Mouse (Mus musculus): ENCODE measurements at regions not wholly inside any gene's neighbourhood (a gene's known extent, or its start where the extent isn't known, plus 50 kb on each side); places are given as distances from the start of the nearest gene placed in this dataset.

DNA sequence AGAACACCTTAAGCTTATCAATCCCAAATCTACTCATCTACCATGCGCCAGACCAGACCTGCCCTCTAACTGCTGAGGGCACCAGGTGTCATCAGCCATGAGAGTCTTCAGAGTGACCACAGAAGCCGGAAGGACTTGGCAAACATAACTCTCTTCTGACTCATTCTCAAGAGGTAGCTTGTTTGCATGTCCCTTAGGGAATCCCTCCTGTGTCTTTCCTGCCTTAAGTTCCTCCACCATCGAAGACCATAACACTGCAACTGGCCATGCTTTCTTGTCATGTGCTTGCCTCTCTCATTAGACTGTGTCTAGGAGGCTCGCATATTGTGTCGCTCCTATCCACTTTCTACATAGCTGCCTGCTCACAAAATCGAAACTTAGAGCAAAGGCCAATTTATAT lies 226.1 kb upstream of the Ncam1 start:
- DNase-seq (ENCODE audit: low spot score in 2 of 2) = no peak

DNA sequence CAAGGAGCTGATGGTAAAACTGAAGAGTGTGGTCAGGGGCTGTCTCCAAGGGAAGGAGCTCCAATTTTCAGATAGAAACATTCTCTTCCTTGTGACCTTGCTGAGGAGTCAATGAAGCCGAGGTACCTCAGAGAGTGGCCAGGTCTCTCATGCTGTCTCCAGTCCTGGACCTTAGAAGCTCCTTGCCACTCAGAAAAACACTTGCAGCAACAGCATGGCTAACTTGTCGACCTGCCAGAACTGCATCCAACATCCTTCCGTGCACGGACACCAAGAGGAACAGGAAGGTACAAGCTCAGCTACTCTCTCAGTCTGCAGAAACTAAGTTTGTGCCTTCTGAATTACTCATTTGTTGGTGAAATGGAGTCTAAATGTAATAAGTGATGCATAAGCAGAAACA lies 214.9 kb upstream of the Ncam1 start:
- no peak for DNase-seq (ENCODE audit: low spot score in 2 of 2)

DNA sequence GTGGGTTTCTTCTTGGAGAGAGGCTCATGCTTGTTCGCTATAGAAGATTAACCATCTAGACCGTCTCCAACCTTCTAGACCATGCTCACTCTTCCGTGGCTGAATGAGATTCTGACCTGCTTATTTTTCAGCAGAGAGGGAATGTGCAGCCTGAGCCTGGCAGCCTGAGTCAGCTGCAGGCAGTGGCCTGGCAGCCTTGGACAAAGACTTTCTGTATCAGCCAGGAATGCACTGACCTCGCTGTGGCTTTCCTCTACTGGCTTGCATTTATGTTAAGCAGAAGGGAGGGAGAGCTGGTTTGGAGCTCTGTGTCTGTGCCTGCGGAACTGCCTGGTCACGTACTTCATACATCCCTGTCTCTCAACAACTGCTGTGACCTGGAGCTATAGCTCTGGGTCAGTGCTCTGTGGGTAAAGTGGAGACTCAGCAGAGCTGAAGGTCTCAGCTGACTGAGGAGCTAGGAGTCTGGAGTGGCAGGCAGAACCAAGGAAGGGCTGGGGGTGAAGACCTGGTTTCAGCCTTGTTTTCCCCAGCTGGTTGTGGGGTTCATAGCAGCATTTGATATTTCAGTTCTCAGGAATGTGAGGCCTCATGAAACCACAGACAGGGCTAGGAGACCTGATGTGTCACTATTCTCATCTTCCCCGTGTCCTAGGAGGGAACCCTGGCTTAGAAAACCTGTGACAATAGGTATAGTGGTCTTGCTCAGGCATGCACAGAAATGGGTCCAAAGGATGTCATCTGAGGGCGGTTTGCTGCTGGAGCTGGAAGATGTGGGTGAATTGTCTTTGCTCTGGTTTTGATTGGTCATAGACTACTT lies 207.2 kb upstream of the Ncam1 start:
- no peak for DNase-seq (ENCODE audit: low spot score in 2 of 2)

DNA sequence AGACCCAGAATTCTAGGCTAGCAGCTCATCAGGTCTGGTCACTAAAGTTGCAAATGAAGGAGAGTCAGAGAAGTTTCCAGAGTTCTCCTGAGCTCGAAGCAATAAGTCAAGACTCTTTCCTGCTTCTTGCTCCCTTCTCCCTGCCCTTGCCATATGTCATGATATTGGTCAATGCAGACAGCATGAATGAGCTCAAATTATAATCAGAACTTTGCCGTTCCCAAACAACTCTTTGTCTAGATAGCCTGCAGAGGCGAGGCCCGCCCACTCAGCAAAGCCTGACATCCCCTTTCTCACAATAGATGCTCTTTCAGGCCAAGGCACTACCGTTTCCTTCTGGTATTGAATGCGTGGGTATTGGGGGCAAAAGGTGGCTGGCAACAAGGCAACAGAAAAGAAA lies 204.0 kb upstream of the Ncam1 start:
- DNase-seq (ENCODE audit: low spot score in 2 of 2) = no peak

DNA sequence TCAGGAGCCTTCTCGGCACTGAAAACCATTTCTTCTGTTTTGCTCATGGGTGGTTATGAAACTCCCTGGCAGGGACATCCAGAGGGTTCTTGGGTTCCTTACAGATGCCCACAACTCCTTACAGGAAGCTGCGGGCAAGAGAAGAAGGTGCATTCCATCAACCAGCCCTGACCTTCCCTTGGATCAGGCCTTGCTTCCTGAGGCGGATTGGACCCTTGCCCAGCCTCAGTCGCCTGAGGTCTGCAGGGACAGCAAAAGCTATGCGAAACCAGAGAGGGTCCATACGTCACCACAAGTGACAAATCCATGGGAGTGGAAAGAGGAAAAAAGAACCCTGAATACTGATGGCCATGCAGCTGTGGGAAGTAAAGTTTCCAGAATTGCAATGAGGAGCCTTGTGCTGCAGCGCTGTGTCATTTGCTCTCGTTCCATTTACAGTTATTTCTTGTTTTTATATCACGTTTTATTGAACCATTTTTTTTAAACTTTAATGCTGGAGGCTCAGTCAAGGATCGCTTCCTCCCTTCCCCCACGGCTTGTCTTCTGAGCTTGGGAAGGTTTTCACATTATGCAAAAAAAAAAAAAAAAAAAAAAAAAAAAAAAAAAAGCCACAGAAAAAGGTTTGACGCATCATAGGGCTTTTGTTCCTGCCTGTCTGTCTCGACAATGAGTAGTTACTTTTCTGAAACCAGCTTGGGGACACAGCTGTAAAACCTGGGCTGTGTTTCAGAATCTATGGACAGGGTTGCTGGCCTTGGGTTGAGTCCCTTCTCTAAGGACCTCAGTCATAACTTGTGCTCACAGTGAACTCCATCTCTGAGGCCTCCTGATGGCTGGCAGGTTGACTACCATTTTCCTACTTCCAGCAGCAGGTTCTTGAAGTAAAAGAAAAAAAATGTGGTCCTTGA lies 202.0 kb upstream of the Ncam1 start:
- no peak for DNase-seq (ENCODE audit: low spot score in 2 of 2)

DNA sequence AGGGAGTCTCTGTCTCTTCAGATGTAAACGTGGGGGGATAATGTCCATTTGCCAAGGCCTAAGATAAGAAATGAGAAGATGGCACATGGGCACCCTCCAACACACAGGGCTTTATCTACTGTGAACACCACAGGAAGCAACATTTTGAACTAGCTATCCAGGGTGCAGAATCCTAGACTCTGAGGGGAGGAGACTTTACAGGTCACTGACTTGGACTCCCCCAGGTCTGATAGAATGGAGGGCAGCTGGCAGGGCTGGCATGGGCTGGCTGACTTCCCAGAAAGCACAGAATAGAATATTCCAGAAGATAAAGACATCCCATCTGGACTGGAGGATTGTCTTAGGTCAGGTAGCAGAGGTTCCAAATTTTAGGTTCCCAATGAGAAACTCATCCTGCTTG lies 201.2 kb upstream of the Ncam1 start:
- no peak for DNase-seq (ENCODE audit: low spot score in 2 of 2)

DNA sequence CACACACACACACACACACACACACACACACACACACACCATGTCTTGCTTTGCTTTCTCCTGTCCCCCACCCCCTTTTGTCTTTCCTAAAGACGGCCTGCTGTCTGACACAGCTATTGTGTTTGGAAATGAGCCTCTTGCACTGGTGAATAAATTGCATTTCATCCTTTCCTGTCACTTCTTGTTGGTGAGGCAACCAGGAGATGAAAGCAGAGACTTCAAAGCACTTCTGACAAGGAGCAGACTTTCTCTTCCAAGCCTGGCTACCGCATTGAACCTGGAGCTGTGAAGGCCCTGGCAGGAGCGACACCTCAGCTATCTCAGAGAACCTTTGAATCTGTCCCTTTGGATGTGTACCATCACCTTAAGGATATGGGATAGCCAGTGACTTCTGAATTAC lies 199.4 kb upstream of the Ncam1 start:
- DNase-seq (ENCODE audit: low spot score in 2 of 2) = no peak

DNA sequence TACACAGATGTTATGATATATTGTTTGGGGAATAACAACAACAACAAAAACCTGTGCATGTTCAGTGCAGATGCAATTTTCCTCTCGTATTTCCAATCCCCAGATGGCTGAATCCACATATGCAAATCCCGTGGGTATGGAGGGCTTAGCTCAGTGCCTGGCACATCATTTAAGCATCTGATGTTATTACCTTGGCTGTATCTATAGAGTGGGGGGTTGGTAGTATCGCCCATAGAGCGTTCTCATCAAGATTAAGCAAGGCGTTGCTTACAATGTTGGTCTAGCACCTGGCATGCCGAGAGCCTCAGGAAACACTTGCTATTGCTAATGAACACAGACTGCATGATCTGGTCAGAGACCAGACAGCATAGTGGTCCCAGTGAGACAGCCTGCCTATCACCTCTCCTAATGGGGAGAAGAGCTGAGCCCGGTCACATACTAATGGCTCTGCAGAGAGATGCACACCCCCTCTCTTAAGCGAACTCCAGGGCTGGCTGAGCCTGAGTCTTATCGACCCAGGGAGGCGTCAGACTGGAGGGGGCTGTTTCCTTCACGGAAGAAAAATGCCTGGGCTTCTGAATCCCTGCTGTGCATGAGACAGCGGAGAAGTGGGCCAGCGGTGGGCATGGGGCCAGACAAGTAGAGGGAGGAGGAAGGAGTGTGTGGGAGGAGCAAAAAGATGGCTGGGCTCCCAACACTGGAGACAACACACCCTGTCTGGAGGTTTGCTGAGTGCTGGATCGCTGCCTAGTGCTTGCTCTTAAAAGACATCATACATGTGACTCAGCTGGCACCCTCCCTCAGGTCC lies 190.9 kb upstream of the Ncam1 start:
- DNase-seq (ENCODE audit: low spot score in 2 of 2) = peak; percentile 92 to 94

DNA sequence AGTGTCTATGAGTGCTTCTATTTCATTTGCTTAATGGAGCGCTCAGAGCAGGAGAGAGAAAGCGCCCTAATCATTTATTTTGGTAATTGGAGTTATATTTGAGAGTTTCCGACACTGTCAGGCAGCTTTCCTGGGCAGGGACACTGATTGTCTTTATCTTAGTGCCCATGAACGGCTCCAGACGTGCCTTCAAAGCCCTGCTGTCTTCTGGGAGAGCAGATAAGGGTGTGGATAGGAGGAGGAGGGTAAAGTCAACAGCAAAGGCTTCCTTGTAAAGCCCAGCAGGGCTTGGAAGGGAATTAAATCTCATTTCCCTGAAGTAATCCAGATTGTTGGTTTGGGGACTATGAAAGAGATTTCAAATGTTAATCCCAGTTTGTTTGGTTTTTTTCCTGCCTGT lies 189.3 kb upstream of the Ncam1 start:
- DNase-seq (ENCODE audit: low spot score in 2 of 2) = no peak

DNA sequence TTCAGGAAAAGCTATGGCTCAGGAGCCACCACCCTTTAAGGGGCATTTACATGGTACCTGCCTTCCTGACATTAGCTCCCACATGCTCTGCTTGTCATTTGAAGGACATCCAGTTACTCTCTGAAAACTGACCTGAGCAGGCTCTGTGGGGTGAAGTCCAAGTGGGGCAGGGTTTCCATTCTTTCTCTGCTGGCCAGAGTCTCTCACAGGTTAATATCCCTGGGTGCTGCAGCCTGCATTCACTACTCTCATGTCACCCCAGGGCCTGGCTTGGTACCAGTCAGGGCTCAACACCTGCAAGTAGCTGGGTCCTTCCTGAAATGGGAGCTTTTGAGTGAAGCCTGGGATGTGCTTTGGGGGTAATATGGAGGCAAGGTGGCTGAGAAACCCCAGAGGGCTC lies 188.8 kb upstream of the Ncam1 start:
- no peak for DNase-seq (ENCODE audit: low spot score in 2 of 2)

DNA sequence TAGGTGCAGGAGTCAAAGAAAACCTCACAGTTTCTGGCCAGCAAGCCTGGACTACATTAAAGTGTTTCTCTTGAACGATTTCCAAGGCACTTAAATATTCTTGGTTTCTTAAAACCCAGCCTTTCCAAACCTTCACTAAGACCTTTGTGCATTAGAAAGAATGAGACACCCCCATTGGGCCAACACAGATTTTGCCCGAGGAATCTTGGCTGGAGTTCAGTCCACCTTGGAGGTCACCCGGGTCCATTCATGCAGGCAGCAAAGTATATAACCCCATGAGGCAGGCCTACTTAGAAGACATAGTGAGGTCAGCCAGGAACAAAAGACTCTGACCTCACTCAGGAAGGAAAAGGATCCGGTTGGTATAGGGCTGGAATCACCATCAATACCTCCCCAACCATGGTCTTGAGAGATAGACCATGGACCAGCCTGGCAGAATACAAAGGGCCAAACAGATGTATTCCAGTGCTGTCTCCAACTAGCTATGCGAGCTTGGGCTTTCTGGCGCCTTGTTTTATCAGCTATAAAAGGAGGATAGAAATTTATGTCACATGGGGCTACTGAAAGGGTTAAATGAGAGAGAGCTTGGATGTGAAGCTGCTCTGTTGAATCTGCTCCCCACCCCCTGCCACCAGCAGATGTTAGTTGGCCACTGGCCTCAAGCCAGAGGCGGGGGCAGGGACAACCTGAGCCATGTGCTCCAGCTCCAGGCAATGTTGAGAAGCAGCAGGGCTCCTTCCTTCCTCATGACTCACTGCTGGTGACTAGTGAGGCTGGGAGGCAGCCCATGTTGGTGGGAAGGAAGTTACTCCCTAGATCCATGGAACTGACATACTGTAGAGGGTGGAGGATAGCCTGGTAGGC lies 181.9 kb upstream of the Ncam1 start:
- peak; percentile 85 to 86 for DNase-seq (ENCODE audit: low spot score in 2 of 2)

DNA sequence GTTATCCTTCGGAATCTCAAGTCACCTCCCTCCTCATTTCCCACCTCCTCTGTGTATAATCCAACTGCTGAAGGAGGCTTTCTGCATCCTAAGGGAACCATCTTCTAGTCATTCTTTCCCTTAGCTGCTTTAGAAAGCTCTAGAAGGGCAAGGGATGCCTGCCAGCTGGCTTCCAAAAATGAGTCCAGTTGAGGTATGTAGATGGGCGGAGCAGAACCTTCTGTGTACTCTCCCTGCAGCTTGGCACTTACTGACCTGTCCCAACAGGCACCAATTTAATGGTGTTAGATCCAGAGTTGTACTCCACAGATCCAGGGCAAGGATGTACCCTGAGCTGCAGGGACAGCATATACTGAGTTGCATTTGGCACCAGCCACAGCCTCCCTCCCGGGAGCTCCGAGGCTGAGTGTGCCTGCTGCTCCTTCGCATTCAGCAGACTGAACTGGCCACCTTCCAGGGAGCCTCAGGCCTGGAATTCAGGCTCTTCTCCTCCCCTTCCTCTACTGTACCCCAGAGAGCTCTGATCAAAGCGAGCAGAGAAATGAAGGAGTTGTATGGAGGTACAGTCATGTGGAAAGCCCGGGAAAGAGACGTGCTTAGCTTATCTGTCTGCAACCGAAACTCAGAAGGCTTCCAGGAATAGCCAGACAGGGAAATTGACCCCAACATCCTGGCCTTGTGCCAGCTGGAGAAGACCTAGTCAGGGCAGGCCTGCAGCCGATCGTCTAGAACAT lies 177.4 kb upstream of the Ncam1 start:
- DNase-seq (ENCODE audit: low spot score in 2 of 2) = peak; percentile 68 to 75

DNA sequence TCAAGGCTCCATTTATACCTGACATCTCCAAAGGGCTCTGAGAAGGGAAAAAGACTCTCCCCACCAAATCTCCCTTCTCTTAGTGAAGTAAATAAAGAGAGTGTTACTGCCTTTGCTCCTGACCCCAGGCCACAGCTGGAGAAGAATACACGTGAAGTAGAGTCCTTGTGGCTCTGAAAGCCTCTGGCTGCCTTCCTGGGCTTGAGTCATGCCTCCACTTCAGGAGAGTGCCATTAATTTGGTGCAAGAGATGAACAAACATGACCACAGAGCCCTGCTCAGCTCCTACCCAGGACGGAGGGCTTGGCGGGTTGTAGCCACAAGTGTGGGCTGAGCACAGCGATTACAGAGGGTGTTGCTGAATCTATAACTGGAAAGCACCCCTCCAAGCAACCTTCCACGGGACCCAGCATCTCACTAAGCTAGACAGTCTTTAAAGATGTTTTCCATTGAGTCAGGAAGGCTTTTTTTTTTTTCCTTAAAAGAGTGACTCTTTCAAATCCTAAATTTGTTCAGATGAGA lies 175.3 kb upstream of the Ncam1 start:
- DNase-seq (ENCODE audit: low spot score in 2 of 2) = no peak

DNA sequence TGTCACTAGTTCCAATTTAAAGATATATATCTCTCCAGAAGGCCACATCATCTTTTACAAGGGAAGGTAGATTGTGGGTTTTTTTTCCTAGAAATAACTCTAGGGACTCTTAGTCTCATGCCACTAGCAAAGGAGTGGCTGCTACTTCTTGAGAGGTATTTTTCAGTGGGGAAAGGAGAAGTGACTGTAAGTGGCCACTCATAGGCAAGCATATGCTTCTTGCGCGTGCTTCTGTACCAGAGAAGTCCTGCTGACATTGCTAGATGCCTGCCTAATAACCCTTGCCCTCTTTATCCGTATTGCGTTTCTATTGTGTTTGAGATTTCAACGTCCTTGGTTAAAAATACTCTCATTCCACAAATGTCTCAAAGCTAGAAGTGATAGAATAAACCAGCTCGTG lies 170.7 kb upstream of the Ncam1 start:
- DNase-seq (ENCODE audit: low spot score in 2 of 2) = no peak

DNA sequence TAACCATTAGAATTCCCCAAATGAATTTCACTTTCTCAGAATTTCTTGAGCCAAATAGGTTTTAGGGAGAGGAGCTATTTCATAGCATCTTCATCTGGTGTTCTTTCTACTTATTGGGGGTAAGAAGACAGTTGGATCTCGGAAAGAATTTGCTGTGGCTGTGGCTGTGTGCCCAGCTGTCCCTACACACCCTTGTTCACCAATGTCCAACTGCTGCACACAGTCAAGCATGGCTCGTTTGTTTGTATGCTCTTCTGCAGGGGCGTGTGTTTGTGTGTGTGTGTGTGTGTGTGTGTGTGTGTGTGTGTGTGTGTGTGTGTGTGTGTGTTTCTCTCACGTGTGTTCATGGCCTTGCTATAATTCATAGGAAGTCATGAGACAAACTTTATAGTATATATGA lies 165.9 kb upstream of the Ncam1 start:
- DNase-seq (ENCODE audit: low spot score in 2 of 2) = no peak

DNA sequence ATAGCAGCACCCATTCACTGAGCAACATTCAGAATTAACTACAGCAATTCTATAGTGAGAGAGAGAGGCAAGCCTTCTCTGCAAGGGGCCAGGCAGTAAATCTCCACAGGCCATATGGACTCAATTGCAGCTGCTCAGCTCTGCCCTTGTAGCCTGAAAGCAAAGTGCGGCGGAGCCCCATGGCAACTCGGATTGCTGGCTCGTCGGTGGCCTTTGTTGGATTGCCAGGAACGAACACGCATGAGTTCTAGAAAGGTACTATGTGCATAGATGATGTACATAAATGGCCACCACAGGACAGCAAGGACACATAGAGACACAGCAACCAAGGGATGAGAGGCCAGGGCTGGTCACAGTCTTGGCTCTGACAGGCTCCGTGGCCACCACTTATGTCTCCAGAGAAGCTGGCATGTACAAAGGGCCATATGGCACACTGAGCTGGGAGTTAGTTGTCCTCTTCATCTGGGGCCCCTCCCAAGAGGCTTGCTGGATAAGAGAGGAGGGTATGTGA lies 163.9 kb upstream of the Ncam1 start:
- no peak for DNase-seq (ENCODE audit: low spot score in 2 of 2)

DNA sequence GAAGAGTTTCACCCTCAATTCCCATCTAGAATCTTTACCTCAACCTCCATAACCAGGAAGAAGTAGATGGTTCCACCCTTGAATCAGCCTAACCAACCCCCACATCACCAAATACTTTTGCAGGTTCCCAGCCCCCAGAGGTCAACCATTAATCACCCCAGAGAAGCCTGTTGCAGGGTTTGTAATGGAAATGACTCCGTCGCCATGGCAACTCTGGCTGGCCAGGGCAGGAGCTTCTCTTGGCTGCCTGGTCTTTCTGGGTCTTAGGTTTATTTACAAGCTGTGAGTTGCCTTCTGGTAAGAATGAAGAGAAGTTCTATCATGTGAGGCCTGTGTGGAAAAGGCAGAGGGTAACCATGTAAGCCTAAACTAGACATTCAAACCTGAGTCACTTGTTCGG lies 163.2 kb upstream of the Ncam1 start:
- DNase-seq (ENCODE audit: low spot score in 2 of 2) = no peak

DNA sequence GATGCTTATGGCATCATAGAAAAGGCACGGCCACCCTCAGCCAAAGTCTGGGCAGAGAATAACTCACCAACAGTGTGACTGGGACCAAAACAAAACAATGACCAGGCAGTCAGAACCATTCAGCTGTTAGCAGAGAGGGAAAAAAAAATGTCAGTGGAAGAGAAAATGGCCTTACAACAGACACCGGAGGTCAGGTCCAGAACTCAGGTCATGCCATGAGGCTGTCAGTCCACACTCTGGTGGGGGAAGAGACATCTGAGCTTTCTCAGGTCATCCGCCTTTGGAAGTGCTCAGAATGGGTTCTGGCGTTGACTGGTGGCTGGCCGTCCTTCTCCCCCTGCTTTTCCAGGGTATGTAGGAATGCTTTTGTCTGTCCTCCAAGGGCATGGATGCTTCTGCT lies 162.6 kb upstream of the Ncam1 start:
- no peak for DNase-seq (ENCODE audit: low spot score in 2 of 2)

DNA sequence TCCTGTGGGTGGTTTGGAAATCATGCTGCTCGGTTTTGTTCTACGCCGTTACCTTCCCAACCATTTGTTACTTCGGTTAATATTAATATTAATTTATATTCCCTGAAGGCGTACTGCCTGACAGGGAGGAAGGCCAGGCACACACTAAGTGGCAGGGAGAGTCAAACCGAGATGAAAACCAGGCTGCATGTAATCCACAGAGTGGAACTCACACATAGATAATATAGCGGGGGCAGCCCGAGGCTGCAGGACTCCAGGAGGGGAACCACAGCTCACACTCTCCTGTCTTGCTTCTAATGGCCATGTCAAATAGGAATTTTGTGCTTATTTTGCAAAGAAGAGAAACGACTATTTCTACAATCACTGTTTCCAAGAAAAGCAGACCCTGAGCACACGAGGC lies 161.3 kb upstream of the Ncam1 start:
- no peak for DNase-seq (ENCODE audit: low spot score in 2 of 2)

DNA sequence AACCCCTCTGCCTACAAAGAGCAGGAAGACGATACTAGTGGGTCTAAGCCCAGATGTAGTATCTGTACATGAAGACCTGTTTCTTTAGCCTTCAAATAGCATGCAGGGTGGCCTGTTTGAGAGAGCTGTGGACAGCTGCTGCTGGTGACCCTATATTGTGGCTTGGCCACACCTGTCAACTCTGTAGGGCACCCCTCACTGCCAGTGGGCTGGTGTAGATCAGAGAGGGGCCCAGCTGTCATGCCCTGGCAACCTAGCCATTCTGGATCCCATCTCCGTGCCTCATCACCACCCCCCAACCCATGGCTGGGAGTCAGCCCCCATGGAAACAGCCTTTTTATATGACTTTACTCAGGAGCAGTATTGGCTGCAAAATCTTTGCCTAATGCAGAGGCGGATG lies 160.2 kb upstream of the Ncam1 start:
- peak in 1 of 2 experiments; percentile 11 for DNase-seq (ENCODE audit: low spot score in 2 of 2)

Data from frontal cortex, postnatal 36 days (tissue).